Mouse (Mus musculus) kidney, adult 18-20 months (tissue): ENCODE data around the gene Gapvd1.
A peak's percentile ranks its signal among the peaks of the same experiment; 100 is the strongest.
"Not testable (repeated sequence)": the region's sequence is repeated elsewhere in the genome, so short reads cannot be mapped to it uniquely, and the experiment has no call there.

ENCODE experiments used
- DNase-seq: peaks from one replicate; pipeline ENCODE4 v3.0.0; 2021

Gene Gapvd1

DNA sequence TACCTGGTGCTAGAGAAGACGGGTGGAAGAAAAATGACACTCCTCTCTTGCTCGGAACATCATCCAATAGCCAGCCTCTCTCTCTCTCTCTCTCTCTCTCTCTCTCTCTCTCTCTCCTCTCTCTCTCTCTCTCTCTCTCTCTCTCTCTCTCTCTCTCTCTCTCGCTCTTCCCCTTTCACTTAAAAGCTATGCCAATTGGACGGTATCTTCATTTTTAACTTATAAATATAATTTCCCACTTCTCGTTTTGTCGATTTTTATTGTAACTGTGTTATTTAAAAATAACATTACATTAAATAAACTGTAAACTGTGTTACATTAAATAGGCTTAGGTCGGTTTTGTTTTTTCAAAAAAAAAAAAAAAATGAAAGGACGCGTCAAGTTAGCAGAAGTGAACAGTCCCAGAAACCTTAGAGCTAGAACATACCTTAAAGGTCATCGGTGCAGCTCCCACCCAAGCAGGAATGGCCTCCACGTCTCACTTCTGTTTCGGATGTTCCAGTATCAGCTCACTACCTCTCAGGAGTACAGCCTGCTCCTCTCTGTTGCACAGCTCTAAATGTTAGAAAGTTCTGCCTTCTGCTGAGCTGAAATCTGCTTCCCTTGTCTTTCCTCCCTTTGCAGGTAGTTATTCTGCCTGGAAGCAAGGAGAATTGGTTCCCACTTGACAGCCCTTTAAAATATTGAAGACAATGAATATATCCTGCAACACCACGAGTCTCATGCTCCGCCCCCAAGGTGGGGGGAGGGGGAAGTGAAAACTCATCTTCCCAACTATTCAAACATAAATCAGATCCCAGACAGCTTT is at the start of gene Gapvd1:
TSS of gene Gapvd1 (minus strand) at position 682 of the 808 bp plus-strand sequence.
- peak; percentile 31 for DNase-seq

DNA sequence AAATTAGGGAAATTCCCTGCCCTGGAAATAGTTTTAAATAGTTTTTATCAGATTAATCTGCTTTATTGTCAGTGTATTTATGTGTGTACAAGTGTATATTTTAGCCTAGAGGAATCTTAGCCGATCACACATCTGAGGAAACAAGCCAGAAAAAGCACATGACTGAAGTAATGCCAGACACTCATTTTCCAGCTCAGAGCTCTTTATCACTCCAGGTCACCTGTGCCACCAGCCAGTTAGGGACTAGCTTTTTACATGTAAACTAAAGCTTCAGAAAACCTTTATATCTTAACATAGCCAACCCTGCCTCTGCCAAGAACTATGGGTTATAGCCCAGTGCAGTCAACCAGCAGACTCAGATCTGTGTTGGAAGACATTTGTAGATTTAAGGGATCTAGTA is 49.8 kb upstream of the Gapvd1 start:
- DNase-seq = no peak

DNA sequence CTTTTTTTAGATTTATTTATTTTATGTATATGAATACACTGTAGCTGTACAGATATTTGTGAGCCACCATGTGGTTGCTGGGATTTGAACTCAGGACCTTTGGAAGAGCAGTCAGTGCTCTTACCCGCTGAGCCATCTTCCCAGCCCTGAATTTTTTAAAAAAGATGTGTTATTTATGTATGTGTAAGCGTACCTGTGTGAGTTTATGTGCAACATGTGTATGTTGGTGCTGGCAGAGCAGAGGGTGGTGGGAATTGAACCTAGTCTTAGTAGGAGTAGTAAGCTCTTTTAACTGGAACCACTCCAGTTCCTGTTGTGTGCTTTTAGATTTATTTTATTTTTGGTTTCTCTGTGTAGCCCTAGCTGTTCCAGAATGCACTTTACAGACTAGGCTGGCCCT is 49.1 kb upstream of the Gapvd1 start:
- DNase-seq = no peak

DNA sequence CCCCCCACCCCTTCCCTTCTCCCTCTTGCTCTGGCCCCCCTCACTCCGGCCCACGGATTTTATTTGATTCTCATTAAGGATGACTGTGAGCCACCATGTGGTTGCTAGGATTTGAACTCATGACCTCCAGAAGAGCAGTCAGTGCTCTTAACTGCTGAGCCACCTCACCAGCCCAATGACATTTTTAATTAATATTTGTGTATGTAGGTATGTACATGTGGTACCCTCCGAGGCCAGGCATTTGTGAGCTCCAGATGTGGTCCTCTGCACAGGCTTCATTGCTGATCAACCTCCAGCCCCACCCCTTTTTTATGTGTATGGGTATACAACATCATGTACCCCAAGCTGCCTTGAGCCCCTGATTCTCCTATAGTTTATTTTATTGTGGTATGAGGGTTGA is 48.7 kb upstream of the Gapvd1 start:
- no peak for DNase-seq

DNA sequence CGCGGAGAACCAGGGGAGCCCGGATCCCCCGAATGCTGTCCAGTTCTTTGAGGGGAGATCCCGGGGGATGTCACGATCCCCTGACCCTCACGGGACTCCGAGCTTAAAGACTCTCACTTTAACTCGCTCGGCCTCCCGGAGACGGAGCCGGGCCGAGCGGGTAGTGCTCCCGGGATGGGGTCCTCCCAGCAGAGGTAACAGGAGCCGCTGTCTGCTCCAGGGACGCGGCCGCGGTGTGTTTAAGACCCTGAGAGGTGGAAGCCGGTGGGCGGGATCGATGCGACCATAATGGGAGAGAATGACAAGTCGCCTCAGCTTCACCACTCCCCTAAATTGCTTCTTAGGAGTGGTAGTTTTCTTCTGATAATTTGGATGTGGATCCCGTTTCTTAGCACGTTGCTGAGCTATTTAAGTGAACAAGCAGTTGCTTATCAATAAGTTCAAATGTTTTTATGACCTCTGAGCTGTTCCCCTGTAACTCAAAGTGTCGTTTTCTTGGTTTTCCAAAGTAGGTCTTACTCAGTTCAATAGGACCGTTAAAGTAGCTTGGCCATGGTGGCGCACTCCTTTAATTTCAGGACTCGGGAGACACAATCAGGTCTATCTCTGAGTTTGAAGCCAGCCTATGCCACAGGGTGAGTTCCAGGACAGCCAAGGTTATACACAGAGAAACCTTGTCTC is 47.7 kb upstream of the Gapvd1 start:
- peak; percentile 22 for DNase-seq

DNA sequence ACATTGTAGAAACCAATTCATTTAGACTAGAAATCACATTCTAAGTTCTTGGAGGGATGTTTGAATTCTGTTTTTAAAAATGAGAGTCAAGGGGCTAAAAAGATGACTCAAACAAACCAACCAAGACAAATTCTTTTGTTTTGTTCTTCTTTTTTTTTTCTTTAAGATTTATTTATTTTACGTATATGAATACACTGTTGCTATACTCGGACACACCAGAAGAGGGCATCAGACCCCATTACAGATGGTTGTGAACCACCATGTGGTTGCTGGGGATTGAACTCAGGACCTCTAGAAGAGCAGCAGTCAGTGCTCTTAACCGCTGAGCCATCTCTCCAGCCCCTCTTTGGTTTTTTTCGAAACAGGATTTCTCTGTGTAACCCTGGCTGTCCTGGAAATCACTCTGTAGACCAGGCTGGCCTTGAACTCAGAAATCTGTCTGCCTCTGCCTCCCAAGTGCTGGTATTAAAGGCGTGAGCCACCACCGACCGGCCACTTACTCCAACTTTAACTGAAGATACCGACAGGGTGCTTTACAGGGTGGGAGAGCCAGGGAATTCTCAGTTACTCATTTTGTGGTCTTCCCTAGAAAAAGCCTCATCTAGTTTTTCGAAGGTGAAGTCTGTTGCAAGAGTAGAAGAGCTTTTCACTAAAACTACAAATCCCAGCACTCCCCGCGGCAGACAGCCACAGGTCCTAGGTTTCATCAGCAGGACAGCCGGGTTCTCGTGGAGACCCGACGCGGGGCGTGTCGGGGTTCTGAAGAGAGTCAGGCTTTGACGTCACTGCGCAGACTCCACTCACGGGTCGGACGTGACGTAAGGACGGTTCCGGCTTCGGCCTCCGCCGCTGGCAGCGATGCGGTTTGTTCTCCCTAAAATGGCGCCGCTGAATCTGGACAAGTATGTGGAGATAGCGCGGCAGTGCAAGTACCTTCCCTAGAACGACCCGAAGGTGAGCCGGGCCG is 46.8 kb upstream of the Gapvd1 start:
- DNase-seq = peak; percentile 97

DNA sequence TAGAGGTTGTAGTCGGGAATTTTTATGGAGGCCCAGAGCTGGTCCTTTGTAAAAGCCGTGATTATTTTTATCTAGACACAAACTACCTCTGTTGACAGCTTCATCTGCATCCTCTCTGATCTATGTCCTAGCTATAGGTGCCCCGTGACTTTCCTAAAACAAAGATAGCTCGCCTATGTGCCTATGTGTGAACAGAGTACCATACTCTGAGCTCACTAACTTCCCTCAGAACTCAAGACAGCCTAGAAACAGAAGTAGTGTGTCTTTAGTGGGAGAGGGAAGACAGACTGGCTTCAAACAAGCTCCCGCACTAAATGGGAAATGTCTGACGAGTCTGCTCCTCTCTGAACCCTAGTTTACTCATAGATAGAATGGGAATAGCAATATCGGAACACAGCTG is 45.3 kb upstream of the Gapvd1 start:
- no peak for DNase-seq

DNA sequence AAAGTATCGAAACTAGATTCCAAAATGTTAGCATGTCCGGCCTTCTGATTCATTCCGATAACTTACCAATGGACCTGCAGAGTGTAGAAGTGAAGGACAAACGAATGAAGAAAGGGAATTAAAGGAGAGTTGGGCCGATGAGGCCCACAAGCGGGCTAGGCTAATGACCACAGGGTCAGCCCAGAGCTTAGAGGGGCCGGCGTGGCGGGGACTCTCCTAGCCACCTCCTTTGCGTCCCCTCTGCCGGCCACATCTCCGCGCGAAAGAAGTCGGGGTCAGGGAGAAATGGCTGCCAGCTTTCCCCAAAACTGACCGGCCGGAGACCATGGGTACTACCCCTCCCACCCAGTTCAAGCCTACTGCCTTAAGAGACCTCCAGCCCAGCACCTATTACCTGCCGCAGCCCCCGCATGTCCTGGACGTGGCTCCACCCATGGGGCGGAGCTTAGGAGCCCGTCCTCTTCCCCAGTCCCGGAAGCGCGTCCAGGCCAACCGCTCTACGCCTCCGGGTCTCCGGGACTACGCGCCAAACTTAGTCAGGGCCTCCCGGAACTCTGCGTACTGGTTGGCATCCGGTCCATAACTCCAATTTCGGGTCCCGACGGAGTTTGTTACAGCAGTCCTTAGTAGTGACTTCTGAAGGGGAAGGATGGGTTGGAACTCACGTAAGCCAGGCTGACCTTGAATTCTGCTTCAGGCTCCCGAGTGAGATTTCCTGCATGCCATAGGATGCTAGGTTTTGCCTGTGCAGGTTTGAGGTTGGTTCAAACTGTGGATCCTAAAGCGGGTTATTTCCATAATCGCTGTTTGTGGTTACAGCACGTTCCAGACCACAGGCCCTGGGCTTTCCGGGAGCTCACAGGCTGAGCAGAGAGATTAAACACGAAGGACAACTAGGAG is 44.6 kb upstream of the Gapvd1 start, which contains the start of gene Rabepk:
TSS of gene Rabepk (minus strand) at position 556 of the 900 bp plus-strand sequence.
- peak; percentile 88 for DNase-seq

DNA sequence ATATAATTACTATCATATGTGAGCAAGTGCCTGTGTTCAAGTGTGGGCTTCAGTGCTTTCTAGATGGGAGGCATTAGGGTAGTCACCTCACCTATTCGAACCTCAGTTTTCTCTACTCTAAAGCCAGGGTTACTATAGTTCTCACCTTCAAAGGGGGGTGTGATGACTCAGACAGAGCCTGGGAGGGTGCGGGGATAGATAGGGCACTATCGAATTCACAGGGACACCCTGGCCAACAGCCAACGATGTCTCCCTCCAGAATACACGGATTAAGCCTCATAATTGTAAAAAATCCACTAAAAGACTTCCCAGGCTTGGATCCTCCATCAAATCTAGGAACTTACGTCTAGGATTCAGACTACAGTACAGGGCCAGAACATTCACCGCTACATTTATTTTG is 40.4 kb upstream of the Gapvd1 start:
- no peak for DNase-seq

DNA sequence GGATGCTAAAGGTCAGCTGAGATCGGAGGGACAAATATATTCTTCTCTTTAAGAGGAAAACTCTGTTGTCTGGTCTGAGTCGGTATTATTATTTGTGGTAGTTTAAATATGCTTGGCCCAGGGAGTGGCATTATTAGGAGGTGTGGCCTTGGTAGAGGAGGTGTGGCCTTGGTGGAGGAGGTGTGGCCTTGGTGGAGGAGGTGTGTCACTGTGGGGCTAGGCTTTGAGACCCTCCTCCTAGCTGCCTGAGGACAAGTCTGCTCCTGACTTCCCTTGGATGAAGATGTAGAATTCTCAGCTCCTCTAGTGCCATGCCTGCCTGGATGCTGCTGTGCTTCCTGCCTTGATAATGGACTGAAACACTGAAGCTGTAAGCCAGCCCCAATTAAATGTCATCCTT is 39.5 kb upstream of the Gapvd1 start:
- no peak for DNase-seq

DNA sequence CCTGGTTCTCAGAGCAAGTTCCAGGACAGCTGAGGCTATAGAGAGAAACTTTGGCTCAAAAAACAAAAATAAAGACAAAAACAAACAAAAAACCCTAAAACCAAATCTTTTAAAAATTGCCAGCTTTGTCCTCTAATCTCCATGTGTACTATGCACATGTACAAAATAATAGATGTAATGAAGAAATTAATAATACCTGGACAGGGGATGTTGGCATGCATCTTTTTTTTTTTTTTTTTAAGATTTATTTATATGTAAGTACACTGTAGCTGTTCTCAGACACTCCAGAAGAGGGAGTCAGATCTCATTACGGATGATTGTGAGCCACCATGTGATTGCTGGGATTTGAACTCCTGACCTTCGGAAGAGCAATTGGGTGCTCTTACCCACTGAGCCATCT is 37.5 kb upstream of the Gapvd1 start:
- not testable (repeated sequence) for DNase-seq

DNA sequence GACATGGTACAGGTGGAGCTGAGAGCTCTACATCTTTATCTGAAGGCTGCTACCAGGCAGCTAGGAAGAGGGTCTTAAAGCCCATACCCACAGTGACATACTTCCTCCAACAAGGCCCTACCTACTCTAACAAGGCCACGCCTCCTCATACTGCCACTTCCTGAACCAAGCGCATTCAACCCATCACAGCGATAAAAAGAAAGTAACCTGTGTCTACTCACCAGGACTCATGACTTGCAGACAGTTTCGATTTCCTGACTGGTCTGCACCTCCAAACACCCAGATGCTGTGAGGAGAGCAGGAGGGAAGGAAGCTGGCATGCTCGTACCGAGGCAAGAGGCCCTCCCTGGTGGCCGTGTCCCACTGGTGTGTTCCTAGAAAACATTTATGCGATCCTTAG is 35.2 kb upstream of the Gapvd1 start:
- no peak for DNase-seq

DNA sequence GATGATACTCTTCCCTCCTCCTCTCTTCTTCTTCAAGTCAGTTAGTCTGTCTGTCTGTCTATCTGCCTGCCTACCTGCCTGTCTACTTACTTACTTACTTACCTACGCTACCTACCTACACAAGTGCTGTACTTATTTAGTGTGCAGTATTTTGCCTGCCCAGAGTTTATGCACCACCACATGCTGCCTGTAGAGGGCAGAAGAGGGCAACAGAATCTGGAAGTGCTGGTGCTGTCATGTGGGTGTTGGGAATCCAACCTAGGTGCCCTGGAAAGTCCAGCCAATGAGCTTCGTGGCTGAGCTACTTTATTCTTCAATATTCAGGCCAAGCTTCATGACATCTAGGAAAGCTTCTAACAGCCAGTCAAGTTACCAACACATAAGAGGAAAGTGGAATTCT is 29.1 kb upstream of the Gapvd1 start:
- peak; percentile 62 for DNase-seq

DNA sequence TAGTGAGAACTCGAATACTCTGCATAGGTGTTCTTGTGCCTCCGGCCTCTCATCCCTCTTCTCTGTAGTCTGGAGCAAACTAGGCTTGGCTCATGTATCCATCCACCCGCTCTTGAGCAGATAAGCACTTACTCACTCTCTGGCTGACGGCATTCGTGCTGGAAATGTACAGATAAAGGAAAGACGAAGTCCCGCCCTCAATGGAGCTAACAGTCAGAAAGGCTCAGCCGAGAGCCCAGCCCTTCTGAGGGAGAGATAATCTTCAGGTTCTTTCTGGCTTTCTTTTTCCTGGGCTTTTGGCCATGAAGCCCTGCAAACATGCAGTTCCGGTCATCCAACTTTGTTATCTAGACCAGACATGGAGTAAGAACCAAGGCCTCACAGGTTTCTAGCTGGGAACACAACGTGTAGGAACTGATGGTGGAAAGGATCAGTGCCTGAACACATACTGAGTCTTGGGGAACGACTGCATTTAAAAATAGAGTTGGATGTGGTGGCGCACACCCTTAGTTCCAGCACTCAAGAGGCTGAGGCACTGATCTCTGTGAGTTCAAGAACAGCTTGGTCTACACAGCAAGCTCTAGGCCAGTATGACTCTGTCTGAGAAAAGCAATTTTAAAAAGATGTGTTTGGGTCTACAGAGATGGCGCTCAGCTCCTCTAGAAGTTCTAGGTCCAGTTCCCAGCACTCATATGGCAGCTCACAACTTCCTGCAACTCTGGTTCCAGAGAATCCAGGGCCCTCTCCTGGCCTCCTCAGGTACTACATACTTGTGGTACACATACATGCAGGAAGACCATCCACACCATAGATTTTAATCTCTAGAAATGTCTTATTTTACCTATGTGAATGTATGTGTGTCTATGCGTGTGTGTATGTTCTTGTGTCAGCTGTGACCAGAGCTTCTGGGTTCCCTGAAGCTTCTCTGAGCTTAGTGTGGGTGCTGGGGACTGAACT is 28.3 kb upstream of the Gapvd1 start:
- DNase-seq = no peak

DNA sequence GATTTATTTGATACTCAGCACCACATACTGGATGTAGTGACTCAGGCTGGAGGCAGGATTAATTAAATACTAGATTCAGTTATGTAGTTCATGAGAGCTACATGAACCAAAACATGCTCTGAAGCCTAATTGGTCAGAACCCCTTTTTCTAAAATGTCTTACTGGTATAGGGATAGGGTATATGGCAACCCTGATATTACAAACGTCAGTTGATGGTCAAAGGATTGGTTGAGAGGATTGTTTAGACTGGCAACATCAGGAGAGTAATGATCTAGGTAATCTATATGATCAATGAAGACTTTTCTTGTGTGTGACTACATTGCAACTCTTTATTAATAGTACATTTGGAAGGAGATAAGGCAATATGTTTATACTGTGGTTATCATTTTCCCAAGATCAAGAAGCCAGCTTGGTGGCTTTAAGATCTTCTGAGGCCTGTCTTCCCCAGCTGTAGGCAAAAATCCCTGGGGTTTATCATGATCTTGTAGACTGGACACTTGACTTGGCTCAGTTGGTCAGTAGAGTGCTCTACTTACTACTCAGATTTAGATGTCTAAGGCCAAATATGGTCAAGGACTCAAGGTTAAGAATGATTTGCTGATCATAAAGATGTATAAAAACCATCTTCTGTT is 22.3 kb upstream of the Gapvd1 start:
- no peak for DNase-seq

DNA sequence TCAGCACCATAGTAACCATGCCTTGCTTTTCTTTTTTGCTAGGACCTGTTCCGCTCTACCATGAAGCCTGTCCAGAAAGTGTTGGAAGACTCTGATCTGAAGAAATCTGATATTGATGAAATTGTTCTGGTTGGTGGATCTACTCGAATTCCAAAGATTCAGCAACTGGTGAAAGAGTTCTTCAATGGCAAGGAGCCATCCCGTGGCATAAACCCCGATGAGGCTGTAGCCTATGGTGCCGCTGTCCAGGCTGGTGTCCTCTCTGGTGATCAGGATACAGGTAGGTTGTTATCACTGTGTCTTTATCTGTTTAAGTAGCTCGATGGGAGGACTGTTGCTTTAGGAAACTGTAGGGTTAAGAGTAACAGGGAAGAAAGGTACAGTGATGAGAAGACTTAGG is 19.5 kb upstream of the Gapvd1 start:
- DNase-seq = no peak

DNA sequence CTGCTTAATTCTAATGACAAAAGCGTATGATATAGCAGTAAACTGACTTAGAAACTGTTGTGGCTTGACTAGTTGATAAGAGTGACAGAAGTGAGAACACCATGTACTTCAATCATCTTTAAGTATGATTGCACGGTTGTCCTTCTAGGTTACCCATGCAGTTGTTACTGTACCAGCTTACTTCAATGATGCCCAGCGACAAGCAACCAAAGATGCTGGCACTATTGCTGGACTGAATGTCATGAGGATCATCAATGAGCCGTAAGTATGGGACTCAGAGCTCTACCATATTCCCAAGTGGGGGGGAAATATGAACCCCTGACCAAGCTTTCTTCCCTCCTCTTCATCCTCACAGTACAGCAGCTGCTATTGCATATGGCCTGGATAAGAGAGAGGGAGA is 18.6 kb upstream of the Gapvd1 start:
- no peak for DNase-seq

DNA sequence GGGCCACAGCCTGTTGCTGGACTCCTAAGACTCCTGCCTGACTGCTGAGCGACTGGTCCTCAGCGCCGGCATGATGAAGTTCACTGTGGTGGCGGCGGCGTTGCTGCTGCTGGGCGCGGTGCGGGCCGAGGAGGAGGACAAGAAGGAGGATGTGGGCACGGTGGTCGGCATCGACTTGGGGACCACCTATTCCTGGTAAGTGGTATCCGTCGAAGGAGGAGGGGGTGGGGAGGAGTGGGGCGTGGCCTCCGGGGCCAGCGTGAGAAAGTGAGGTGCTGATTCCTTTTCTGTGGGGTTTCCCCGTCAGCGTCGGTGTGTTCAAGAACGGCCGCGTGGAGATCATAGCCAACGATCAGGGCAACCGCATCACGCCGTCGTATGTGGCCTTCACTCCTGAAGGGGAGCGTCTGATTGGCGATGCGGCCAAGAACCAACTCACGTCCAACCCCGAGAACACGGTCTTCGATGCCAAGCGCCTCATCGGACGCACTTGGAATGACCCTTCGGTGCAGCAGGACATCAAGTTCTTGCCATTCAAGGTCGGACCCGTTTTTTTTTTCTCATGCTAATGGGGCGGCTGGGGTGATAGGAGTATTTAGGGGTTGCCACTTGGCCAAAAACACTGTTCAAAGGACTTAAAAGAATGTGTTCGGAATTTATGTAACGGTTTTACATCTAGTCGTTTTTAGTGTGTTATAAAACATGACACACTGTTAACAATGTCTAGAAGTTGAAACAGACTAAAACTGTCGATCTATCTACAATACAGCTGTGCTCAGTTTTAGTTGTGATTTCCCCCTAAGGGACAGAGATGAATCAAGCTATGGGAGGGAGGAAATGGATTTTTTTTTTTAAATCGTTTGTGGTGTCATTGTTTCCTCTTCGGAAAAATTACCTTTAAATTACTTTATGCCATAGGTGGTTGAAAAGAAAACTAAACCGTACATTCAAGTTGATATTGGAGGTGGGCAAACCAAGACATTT is 17.5 kb upstream of the Gapvd1 start:
- DNase-seq = no peak
